Mouse (Mus musculus) spleen, adult 2 months (tissue): ENCODE measurements at regions not wholly inside any gene's neighbourhood (a gene's known extent, or its start where the extent isn't known, plus 50 kb on each side); places are given as distances from the start of the nearest gene placed in this dataset.

Experiments used
- CTCF ChIP-seq: fragments of 200-500 bp; IDR thresholded peaks from 2 replicates; pipeline ENCODE4 v1.5.1; 2011; ENCODE audit warnings: mild to moderate bottlenecking, inconsistent platforms; ENCODE audit not compliant: insufficient read depth, insufficient read length, insufficient replicate concordance; ENCODE audit errors: extremely low read depth
- POLR2A ChIP-seq: fragments of 200-500 bp; IDR thresholded peaks from 2 replicates; pipeline ENCODE4 v1.6.1; 2011; ENCODE audit warnings: low read depth, low read length, inconsistent platforms

DNA sequence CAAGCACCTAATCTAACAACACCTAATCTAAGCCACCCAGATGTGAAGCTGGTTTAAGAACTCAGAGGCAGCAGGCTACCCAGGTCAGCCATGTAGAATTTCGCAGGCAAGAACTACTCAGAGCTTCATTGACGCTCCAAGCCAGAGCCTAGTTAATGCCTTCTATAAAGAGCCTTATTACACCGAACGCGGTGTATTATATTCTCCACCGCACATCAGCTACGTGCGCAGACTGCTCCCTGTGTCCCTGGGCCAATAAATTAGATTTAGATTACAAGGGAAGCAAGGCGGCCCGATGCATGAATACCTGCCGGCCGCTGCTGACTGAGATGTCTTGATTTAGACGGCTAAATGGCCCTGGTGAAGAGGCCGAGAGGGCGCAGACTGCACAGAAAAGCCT is 84.7 kb upstream of the Stx16 start:
- TF ChIP-seq POLR2A (no peak), CTCF (no peak)
